Mouse (Mus musculus) layer of hippocampus, postnatal 36 days (tissue): ENCODE data around the gene Plagl2. TPM values are rescaled to one million over a fixed set of nuclear protein-coding genes. Genes with fewer than 3 reads are reported as not detected.
A peak's percentile ranks its signal among the peaks of the same experiment; 100 is the strongest.

Experiments
- DNase-seq, 2 experiments: peaks; one replicate each; pipeline ENCODE4 v3.0.0; 2022
- total RNA-seq, 2 experiments: library from RNA; stranded (reverse); gene quantifications; 2 replicates each; pipeline ENCODE4 v1.2.3; 2021

Plagl2 gene
- total RNA-seq, 2 experiments from 2014 or later, result 4.9 to 5.0 TPM

GRCm38 (mm10) chr2:153239021-153239859 lies 2.0 kb downstream of the Plagl2 start:
- DNase-seq, result no peak

GRCm38 (mm10) chr2:153238406-153238805 lies 2.8 kb downstream of the Plagl2 start:
- DNase-seq, result no peak

- no peak for DNase-seq
These were observed 3.3 kb downstream of the Plagl2 start for GRCm38 (mm10) chr2:153237891-153238290.

- DNase-seq, result no peak
These were observed 4.0 kb downstream of the Plagl2 start for GRCm38 (mm10) chr2:153237193-153237592.

GRCm38 (mm10) chr2:153228523-153228922 lies 12.7 kb downstream of the Plagl2 start:
- no peak for DNase-seq

GRCm38 (mm10) chr2:153227959-153228358 lies 13.3 kb downstream of the Plagl2 start:
- DNase-seq, result no peak

GRCm38 (mm10) chr2:153225595-153225953 lies 15.7 kb downstream of the Plagl2 start:
- no peak for DNase-seq

GRCm38 (mm10) chr2:153224946-153225594 lies 16.2 kb downstream of the Plagl2 start, which contains the start of gene Tspyl3:
Gene Tspyl3 (minus strand): TSS chr2:153225441.
- peak; percentile 47 to 54 for DNase-seq

GRCm38 (mm10) chr2:153222566-153222965 lies 18.7 kb downstream of the Plagl2 start:
- no peak for DNase-seq

- no peak for DNase-seq
These were observed 19.1 kb downstream of the Plagl2 start for GRCm38 (mm10) chr2:153222130-153222529.

GRCm38 (mm10) chr2:153221620-153222019 lies 19.6 kb downstream of the Plagl2 start:
- DNase-seq, result no peak

GRCm38 (mm10) chr2:153218516-153218915 lies 22.7 kb downstream of the Plagl2 start:
- DNase-seq, result no peak

GRCm38 (mm10) chr2:153217826-153218340 lies 23.3 kb downstream of the Plagl2 start:
- DNase-seq, result no peak

- no peak for DNase-seq
These were observed 25.8 kb downstream of the Plagl2 start for GRCm38 (mm10) chr2:153215421-153215820.

- no peak for DNase-seq
These were observed 26.4 kb downstream of the Plagl2 start for GRCm38 (mm10) chr2:153214771-153215259.

- no peak for DNase-seq
These were observed 27.9 kb downstream of the Plagl2 start for GRCm38 (mm10) chr2:153213351-153213750.

- no peak for DNase-seq
These were observed 29.8 kb downstream of the Plagl2 start for GRCm38 (mm10) chr2:153211451-153211850.

- no peak for DNase-seq
These were observed 31.9 kb downstream of the Plagl2 start for GRCm38 (mm10) chr2:153209286-153209685.

- no peak for DNase-seq
These were observed 33.1 kb downstream of the Plagl2 start for GRCm38 (mm10) chr2:153208149-153208548.

- DNase-seq, result no peak
These were observed 38.5 kb downstream of the Plagl2 start for GRCm38 (mm10) chr2:153202766-153203165.

- no peak for DNase-seq
These were observed 42.1 kb downstream of the Plagl2 start for GRCm38 (mm10) chr2:153199114-153199513.

GRCm38 (mm10) chr2:153198485-153198884 lies 42.7 kb downstream of the Plagl2 start:
- no peak for DNase-seq

GRCm38 (mm10) chr2:153194255-153194654 lies 47.0 kb downstream of the Plagl2 start:
- DNase-seq, result no peak
